Mouse (Mus musculus) CH12.LX (cell line): ENCODE results near the gene Cdh22. TPM values are rescaled to one million over a fixed set of nuclear protein-coding genes. Genes with fewer than 3 reads are reported as not detected.

ENCODE experiments used
- DNase-seq: peaks from one replicate; pipeline ENCODE4 v3.0.0-alpha.2; 2013; ENCODE audit errors: extremely low read depth
- H3K27ac ChIP-seq: 2 replicates; pipeline ENCODE4 v1.5.1; 2012; ENCODE audit warnings: low read depth, mild to moderate bottlenecking, control low read depth, moderate library complexity; ENCODE audit not compliant: insufficient read depth
- H3K27me3 ChIP-seq: replicated peaks from 2 replicates; pipeline ENCODE3; 2012; ENCODE audit warnings: inconsistent platforms
- H3K36me3 ChIP-seq, 2 experiments: replicated peaks in 1 of 2; 2 replicates each; pipeline versions ENCODE3 to v1.6.1; 2012; ENCODE audit warnings: inconsistent platforms in 1 of 2, low read length in 1 of 2, mild to moderate bottlenecking in 1 of 2, mixed read lengths in 1 of 2, moderate library complexity in 1 of 2; ENCODE audit not compliant: control insufficient read depth in 1 of 2, insufficient read depth in 1 of 2
- H3K4me1 ChIP-seq, 2 experiments: 2 replicates each; pipeline ENCODE4 v1.6.1; 2012; ENCODE audit warnings: inconsistent platforms in 1 of 2, moderate library complexity in 1 of 2; ENCODE audit not compliant: insufficient read depth in 2 of 2, control insufficient read depth in 1 of 2
- H3K4me2 ChIP-seq: 2 replicates; pipeline ENCODE4 v1.6.1; 2012; ENCODE audit warnings: low read depth, mild to moderate bottlenecking, control low read depth; ENCODE audit not compliant: poor library complexity, insufficient read depth, severe bottlenecking
- H3K4me3 ChIP-seq, 3 experiments: fragments of 150-350 bp in 1 of 3; sonication (generic) in 1 of 3; replicated peaks in 1 of 3; 2 replicates each; pipeline versions ENCODE3 to v1.5.1; 2011 to 2012; ENCODE audit warnings: low read depth in 2 of 3, low read length in 2 of 3, mild to moderate bottlenecking in 2 of 3, moderate library complexity in 2 of 3, control low read depth in 1 of 3, improper control_type of control experiment in 1 of 3, inconsistent platforms in 1 of 3, mixed read lengths in 1 of 3; ENCODE audit not compliant: poor library complexity in 1 of 3
- H3K79me2 ChIP-seq: replicated peaks from 2 replicates; pipeline ENCODE4 v1.6.1; 2012; ENCODE audit warnings: mild to moderate bottlenecking, moderate library complexity; ENCODE audit not compliant: control insufficient read depth, poor library complexity, insufficient read depth, severe bottlenecking; ENCODE audit errors: extremely low read depth
- H3K9ac ChIP-seq: 2 replicates; pipeline ENCODE4 v1.6.1; 2012; ENCODE audit warnings: low read depth, mild to moderate bottlenecking, control low read depth, moderate library complexity; ENCODE audit not compliant: insufficient read depth
- H3K9me3 ChIP-seq: replicated peaks from 2 replicates; pipeline ENCODE3; 2012; ENCODE audit warnings: low read length, inconsistent platforms, mixed read lengths
- BHLHE40 ChIP-seq: IDR thresholded peaks from 2 replicates; pipeline ENCODE4 v1.6.1; 2011; ENCODE audit warnings: mild to moderate bottlenecking, low read depth, low read length, improper control_type of control experiment
- CHD2 ChIP-seq: IDR thresholded peaks from 2 replicates; pipeline ENCODE4 v1.6.1; 2011; ENCODE audit warnings: low read length, improper control_type of control experiment
- CTCF ChIP-seq, 2 experiments: IDR thresholded peaks in 1 of 2; conservative IDR thresholded peaks in 1 of 2; 2 replicates each; pipeline ENCODE4 v1.5.1; 2011 to 2012; ENCODE audit warnings: low read depth in 2 of 2, low read length in 2 of 2, improper control_type of control experiment in 1 of 2, inconsistent platforms in 1 of 2, mild to moderate bottlenecking in 1 of 2, moderate library complexity in 1 of 2
- EP300 ChIP-seq: IDR thresholded peaks from 2 replicates; pipeline ENCODE4 v1.6.1; 2011; ENCODE audit warnings: low read length, improper control_type of control experiment
- GABPA ChIP-seq: IDR thresholded peaks from 2 replicates; pipeline ENCODE4 v1.6.1; 2012; ENCODE audit warnings: low read depth, low read length, improper control_type of control experiment, inconsistent platforms; ENCODE audit not compliant: insufficient replicate concordance
- HCFC1 ChIP-seq: IDR thresholded peaks from 2 replicates; pipeline ENCODE4 v1.6.1; 2012; ENCODE audit warnings: low read depth, mild to moderate bottlenecking, inconsistent platforms, low read length, improper control_type of control experiment
- JUN ChIP-seq: IDR thresholded peaks from 2 replicates; pipeline ENCODE4 v1.6.1; 2011; ENCODE audit warnings: low read depth, mild to moderate bottlenecking, low read length, improper control_type of control experiment, moderate library complexity; ENCODE audit not compliant: insufficient read depth
- JUND ChIP-seq: conservative IDR thresholded peaks from 2 replicates; pipeline ENCODE4 v1.6.1; 2011; ENCODE audit warnings: low read depth, low read length, improper control_type of control experiment
- MAX ChIP-seq: IDR thresholded peaks from 2 replicates; pipeline ENCODE4 v1.6.1; 2011; ENCODE audit warnings: low read length, improper control_type of control experiment
- MYC ChIP-seq: IDR thresholded peaks from 2 replicates; pipeline ENCODE4 v1.6.1; 2011; ENCODE audit warnings: low read depth, mild to moderate bottlenecking, improper control_type of control experiment, low read length
- NELFE ChIP-seq: IDR thresholded peaks from 2 replicates; pipeline ENCODE4 v1.6.1; 2011; ENCODE audit warnings: low read depth, low read length, improper control_type of control experiment
- NRF1 ChIP-seq: IDR thresholded peaks from 2 replicates; pipeline ENCODE4 v1.6.1; 2014; ENCODE audit warnings: low read depth, mild to moderate bottlenecking, inconsistent platforms, low read length, improper control_type of control experiment, moderate library complexity
- RAD21 ChIP-seq: IDR thresholded peaks from 2 replicates; pipeline ENCODE4 v1.6.1; 2011; ENCODE audit warnings: low read depth, mild to moderate bottlenecking, low read length, improper control_type of control experiment, moderate library complexity
- SMC3 ChIP-seq: IDR thresholded peaks from 2 replicates; pipeline ENCODE4 v1.6.1; 2011; ENCODE audit warnings: low read depth, low read length, improper control_type of control experiment
- USF1 ChIP-seq: IDR thresholded peaks from 2 replicates; pipeline ENCODE4 v1.6.1; 2014; ENCODE audit warnings: low read depth, mild to moderate bottlenecking, inconsistent platforms, low read length, improper control_type of control experiment
- USF2 ChIP-seq: conservative IDR thresholded peaks from 2 replicates; pipeline ENCODE4 v1.6.1; 2011; ENCODE audit warnings: low read depth, low read length, improper control_type of control experiment
- ZC3H11A ChIP-seq: IDR thresholded peaks from 2 replicates; pipeline ENCODE4 v1.6.1; 2012; ENCODE audit warnings: low read depth, mild to moderate bottlenecking, inconsistent platforms, low read length, improper control_type of control experiment
- dilution Hi-C: fragments of 300-500 bp; cut with MboI; formaldehyde crosslinking; loops from 2 replicates; pipeline ENCODE4 v1.14.3; 2020; ENCODE audit warnings: low sequenced_read_pairs; ENCODE audit not compliant: extremely low pct_unique_long_range_greater_than_20kb, extremely low pct_ligation_motif_present
- in situ Hi-C: fragments of 300-500 bp; cut with MboI; formaldehyde crosslinking; loops from 3 replicates; pipeline ENCODE4 v1.14.3; 2019; ENCODE audit warnings: low sequenced_read_pairs, low pct_ligation_motif_present, low pct_unique_long_range_greater_than_20kb, mixed read lengths
- polyA plus RNA-seq: library from polyadenylated mRNA; unstranded; fragments of >175 nt; gene quantifications from 2 replicates; pipeline ENCODE4 v1.2.1, GENCODE M21; 2012; ENCODE audit warnings: low read depth; ENCODE audit not compliant: insufficient read length
- total RNA-seq, 2 experiments: library from RNA; depleted of rRNA; stranded (reverse); fragments of 300-350 nt in 1 of 2; fragments of >200 nt in 1 of 2; gene quantifications; 2 replicates each; pipeline ENCODE4 v1.2.3; 2012 to 2014

Cdh22 gene
- total and polyA plus RNA-seq, 3 experiments, result 0.08 TPM; not detected in 2

- dilution Hi-C loops (no loop called here), in situ Hi-C loops (no loop called here)
- Histone ChIP-seq H3K79me2 (no peaks in the 10 kb centered on the region), H3K27me3 (peaks cover 81% of the 10 kb centered on the region), H3K4me1 (no peaks in the 10 kb centered on the region), H3K9me3 (peaks cover 9% of the 10 kb centered on the region), H3K9ac (no peak overlapping the region), H3K4me2 (no peak overlapping the region), H3K27ac (no peak overlapping the region), H3K36me3 (no peaks in the 10 kb centered on the region), H3K4me3 (no peak overlapping the region)
- DNase-seq, result no peak
- TF ChIP-seq CTCF (conservative IDR thresholded peaks at IDR 0.05 in 1 of 2, IDR thresholded peaks at IDR 0.05 in 1 of 2; ENCODE audit: low read depth in 2 of 2, low read length in 2 of 2) (no peak), ZC3H11A (no peak), RAD21 (no peak), USF1 (no peak), EP300 (no peak), SMC3 (no peak), JUN (no peak), CHD2 (no peak), MAX (no peak), MYC (no peak)
Measured at GRCm38 (mm10) chr2:165143487-165143886, 91.2 kb downstream of the Cdh22 start.

GRCm38 (mm10) chr2:165136049-165136448 is 98.6 kb downstream of the Cdh22 start:
- DNase-seq, result no peak
- dilution Hi-C loops, result no loop called here
- in situ Hi-C loops, result no loop called here

GRCm38 (mm10) chr2:165133566-165133965 is 101.1 kb downstream of the Cdh22 start:
- Histone ChIP-seq H3K4me2 (no peak overlapping the region), H3K9ac (no peak overlapping the region), H3K4me1 (peaks cover 6 to 7% of the 10 kb centered on the region in 2 experiments; a peak in 1 of 4 replicates), H3K27ac (no peak overlapping the region), H3K79me2 (no peaks in the 10 kb centered on the region), H3K9me3 (no peaks in the 10 kb centered on the region), H3K36me3 (no peaks in the 10 kb centered on the region), H3K27me3 (peaks cover 83% of the 10 kb centered on the region), H3K4me3 (no peak overlapping the region)
- dilution Hi-C loops (no loop called here), in situ Hi-C loops (no loop called here)
- no peak for TF ChIP-seq GABPA
- no peak for DNase-seq

More at GRCm38 (mm10) chr2:165136049-165136448, 98.6 kb downstream of the Cdh22 start:
- TF ChIP-seq NELFE (no peak), JUND (no peak), BHLHE40 (no peak), NRF1 (no peak), USF2 (no peak), HCFC1 (no peak)
- Histone ChIP-seq H3K4me2 (no peak overlapping the region), H3K27me3 (peaks cover 80% of the 10 kb centered on the region), H3K27ac (no peak overlapping the region), H3K36me3 (no peaks in the 10 kb centered on the region), H3K4me1 (peaks cover 6 to 7% of the 10 kb centered on the region in 2 experiments; a peak in 1 of 4 replicates), H3K79me2 (no peaks in the 10 kb centered on the region), H3K9ac (no peak overlapping the region), H3K4me3 (no peak overlapping the region), H3K9me3 (no peaks in the 10 kb centered on the region)
